Mouse (Mus musculus) G1E (cell line): Measurements from ENCODE around the gene Unc50. TPM values are rescaled to one million over a fixed set of nuclear protein-coding genes. Genes with fewer than 3 reads are reported as not detected.

Experiments
- ATAC-seq: 2 replicates; pipeline ENCODE4 v1.8.0; 2016; ENCODE audit warnings: mild to moderate bottlenecking; ENCODE audit not compliant: insufficient number of reproducible peaks, poor library complexity, low FRiP score, severe bottlenecking; ENCODE audit errors: extremely low read depth
- DNase-seq: peaks from one replicate; pipeline ENCODE4 v3.0.0; 2012; ENCODE audit warnings: low spot score
- H3K27me3 ChIP-seq: 2 replicates; pipeline ENCODE4 v1.6.1; 2012; ENCODE audit warnings: mild to moderate bottlenecking, low read length, inconsistent platforms; ENCODE audit not compliant: insufficient read depth
- H3K36me3 ChIP-seq: replicated peaks from 2 replicates; pipeline ENCODE3; 2012; ENCODE audit warnings: mild to moderate bottlenecking, inconsistent platforms
- H3K4me1 ChIP-seq: 2 replicates; pipeline ENCODE4 v1.6.1; 2012; ENCODE audit warnings: low read depth, low read length, inconsistent platforms, mixed read lengths; ENCODE audit not compliant: insufficient read depth
- H3K4me3 ChIP-seq: 2 replicates; pipeline ENCODE4 v1.5.1; 2012; ENCODE audit warnings: low read depth, mild to moderate bottlenecking, inconsistent platforms, low read length, moderate library complexity, mixed read lengths
- H3K9me3 ChIP-seq: replicated peaks from 2 replicates; pipeline ENCODE4 v1.6.1; 2012; ENCODE audit warnings: inconsistent platforms
- CTCF ChIP-seq: IDR thresholded peaks from 2 replicates; pipeline ENCODE4 v1.5.1; 2012; ENCODE audit warnings: low read depth, low read length, inconsistent platforms, mixed read lengths
- GATA1 ChIP-seq: IDR thresholded peaks from 2 replicates; pipeline ENCODE4 v1.6.1; 2012; ENCODE audit warnings: borderline replicate concordance, low read length, inconsistent platforms, mixed read lengths
- GATA2 ChIP-seq: IDR thresholded peaks from 2 replicates; pipeline ENCODE4 v1.6.1; 2012; ENCODE audit warnings: low read depth, low read length, inconsistent platforms, borderline replicate concordance
- POLR2AphosphoS5 ChIP-seq: IDR thresholded peaks from 2 replicates; pipeline ENCODE4 v1.6.1; 2012; ENCODE audit warnings: low read depth, low read length, inconsistent platforms; ENCODE audit not compliant: insufficient replicate concordance
- TAL1 ChIP-seq: conservative IDR thresholded peaks from 2 replicates; pipeline ENCODE4 v1.6.1; 2012; ENCODE audit warnings: low read depth, low read length, inconsistent platforms, mixed read lengths
- polyA plus RNA-seq: library from polyadenylated mRNA; stranded (reverse); fragments of >175 nt; gene quantifications from 2 replicates; pipeline ENCODE4 v1.2.3, GENCODE M21; 2012
- total RNA-seq, 2 experiments: library from RNA; stranded (forward) in 1 of 2; stranded (reverse) in 1 of 2; fragments of 200-1000 nt in 1 of 2; fragments of >200 nt in 1 of 2; fragmentation: Nextera tagmentation in 1 of 2; gene quantifications; 2 replicates each; pipeline ENCODE4 v1.2.3; 2014 to 2017

The Unc50 gene
- total and polyA plus RNA-seq, 3 experiments = 39.7 to 119 (median 44.7) TPM

DNA sequence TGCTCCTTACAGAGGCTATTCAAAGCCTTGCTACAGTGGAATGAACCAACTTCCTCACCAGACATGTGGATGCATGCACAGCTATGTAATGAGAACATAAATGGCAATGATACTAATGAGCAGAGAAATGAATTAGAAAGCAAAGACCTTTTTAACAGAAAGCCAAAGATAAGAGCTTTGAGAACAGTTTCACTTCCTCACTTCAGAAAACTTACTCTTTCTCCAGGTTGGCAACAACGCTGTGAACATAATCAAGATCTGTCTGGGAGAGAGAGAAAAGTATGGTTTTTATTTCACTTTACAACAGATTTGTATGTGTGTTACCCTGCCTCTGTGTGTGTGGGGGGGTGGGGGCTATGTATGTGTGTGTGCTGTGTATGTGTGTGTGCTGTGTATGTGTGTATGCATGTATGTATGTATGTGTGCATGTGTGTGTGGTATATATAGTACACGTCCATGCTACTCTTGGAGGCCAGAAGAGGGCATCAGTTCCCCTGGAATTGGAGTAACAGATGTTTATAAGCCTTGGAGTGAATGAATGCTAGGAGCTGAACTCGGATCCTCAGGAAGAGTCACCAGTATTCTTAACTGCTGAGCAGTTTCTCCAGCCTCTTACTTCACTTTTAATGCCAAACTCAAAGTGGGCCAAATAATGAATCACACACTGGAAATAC, 36.5 kb downstream of the Unc50 start:
- ATAC-seq = no peak
- Histone ChIP-seq H3K4me3 (no peak overlapping the region), H3K9me3 (peaks cover 4% of the 10 kb centered on the region), H3K27me3 (no peaks in the 10 kb centered on the region), H3K36me3 (peaks cover 73% of the 10 kb centered on the region), H3K4me1 (peaks cover 31% of the 10 kb centered on the region)
- DNase-seq = no peak
- TF ChIP-seq TAL1 = no peak
- no peak for TF ChIP-seq POLR2AphosphoS5
- no peak for TF ChIP-seq GATA1
- no peak for TF ChIP-seq CTCF

DNA sequence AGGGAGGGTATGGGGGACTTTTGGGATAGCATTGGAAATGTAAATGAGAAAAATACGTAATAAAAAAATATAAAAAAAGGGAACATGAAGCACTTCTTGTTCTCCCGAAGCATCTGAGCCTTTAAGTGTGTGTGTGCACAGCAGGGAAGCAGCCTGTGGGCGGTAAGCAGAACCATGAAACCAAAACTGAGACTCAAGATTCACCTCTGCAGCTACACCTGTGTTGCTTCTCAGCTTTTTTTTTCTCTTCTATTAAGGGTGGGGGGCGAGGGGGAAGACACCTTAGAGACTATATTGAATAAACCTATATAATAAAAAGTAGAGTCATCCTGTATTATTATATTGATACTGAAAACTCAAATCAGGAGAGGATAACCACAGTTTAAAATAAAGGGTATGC, 37.9 kb downstream of the Unc50 start:
- Histone ChIP-seq H3K36me3 (peaks cover 73% of the 10 kb centered on the region), H3K4me1 (peaks cover 42% of the 10 kb centered on the region), H3K27me3 (no peaks in the 10 kb centered on the region), H3K9me3 (peaks cover 4% of the 10 kb centered on the region), H3K4me3 (no peak overlapping the region)
- ATAC-seq (no peak), DNase-seq (no peak)
- TF ChIP-seq POLR2AphosphoS5 (no peak), CTCF (no peak), GATA1 (no peak), TAL1 (no peak), GATA2 (no peak)

DNA sequence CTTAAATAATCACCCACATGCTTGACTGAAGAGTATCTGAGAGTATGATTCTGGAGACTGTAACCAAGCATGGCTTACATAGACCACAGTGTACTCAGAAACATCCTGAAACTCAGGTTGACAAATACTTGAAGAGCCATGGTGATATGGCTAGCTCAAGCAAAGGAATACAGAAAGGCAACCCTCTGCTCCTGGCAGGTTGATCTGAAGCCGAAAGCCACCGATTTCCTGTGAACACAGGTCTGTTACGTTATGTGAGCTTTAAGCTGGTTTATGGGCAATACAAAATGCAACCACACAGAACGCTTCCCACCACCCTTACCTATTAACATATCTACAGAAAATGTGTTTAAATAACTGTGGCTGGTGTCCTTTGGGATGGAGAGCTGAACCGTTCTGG, 39.1 kb downstream of the Unc50 start:
- no peak for TF ChIP-seq GATA1
- TF ChIP-seq POLR2AphosphoS5 = no peak
- TF ChIP-seq CTCF = no peak
- no peak for TF ChIP-seq TAL1
- no peak for TF ChIP-seq GATA2
- Histone ChIP-seq H3K4me1 (peaks cover 54% of the 10 kb centered on the region), H3K4me3 (no peak overlapping the region), H3K36me3 (peaks cover 78% of the 10 kb centered on the region), H3K9me3 (peaks cover 4% of the 10 kb centered on the region), H3K27me3 (no peaks in the 10 kb centered on the region)
- no peak for DNase-seq
- no peak for ATAC-seq

DNA sequence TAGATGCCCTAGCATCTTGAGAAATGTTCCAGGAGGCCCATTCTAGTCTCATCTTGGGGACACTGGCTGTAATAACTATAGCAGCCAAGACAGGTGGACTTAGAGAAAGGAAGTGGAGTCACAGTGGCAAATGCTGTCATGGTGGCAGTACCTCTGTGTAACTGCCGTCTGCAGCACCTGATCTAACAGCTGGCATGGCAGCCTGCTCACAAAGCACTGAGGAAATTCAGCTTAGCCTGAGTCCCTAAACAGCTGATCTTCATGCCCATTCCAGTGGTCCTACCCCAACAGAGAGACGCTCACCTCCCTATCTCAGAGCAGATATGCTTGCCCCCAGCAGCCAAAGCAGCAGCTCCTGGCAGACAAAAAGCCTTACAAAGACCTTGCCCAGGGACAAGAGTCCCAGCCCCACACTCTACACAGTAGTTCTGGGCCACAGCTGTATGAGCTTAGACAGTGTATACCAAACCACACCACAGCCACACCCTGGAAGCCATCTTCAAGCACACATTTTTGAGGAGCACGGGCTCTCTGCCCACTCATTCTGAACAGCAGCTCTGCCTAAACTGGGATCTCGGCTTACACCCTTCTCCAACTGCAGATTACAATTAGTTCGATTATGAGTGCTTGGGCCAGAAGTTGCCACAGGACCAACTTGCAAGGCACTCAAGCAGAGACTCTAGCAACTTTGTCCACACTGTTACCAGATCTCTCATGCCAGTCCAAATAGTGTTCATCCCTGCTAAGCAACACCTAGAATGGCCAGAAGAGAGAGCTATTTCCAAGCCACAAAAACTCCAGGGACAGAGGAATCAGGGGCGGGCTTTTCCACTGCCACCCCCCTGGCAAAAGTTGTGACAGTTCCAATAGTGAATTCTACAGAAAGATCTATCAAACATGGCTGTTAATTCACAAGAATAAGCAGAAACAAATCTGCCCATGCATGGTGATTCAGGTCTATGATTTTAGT, 41.5 kb downstream of the Unc50 start:
- no peak for DNase-seq

DNA sequence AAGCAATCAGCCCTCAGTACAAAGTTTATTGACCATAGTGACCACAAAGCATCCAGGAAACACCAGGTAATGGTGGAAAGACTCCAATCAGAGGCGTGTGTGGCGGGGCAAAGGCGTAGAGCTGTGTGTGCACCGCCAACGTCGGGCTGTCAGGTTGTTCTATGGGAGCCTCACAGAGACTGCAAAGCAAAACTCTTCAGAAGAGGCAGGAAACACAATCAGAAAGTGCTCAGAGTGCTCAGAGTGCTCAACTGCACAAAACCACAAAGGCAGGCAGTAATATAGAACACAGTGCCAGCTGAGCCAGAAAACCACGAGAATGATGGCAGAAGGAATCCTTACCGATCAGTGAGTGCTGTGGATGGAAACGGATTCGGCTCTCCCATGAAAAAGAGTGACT, 43.3 kb downstream of the Unc50 start:
- Histone ChIP-seq H3K9me3 (peaks cover 3% of the 10 kb centered on the region), H3K36me3 (peaks cover 62% of the 10 kb centered on the region), H3K4me3 (no peak overlapping the region; the same call in 1 of the 2 replicates), H3K4me1 (peaks cover 77% of the 10 kb centered on the region), H3K27me3 (no peaks in the 10 kb centered on the region)
- ATAC-seq = no peak
- TF ChIP-seq POLR2AphosphoS5 (no peak), GATA1 (no peak)
- DNase-seq = no peak

More for the DNA sequence above, 41.5 kb downstream of the Unc50 start:
- Histone ChIP-seq H3K27me3 (no peaks in the 10 kb centered on the region), H3K4me3 (no peak overlapping the region; the same call in 1 of the 2 replicates), H3K36me3 (peaks cover 66% of the 10 kb centered on the region), H3K4me1 (peaks cover 69% of the 10 kb centered on the region), H3K9me3 (peaks cover 4% of the 10 kb centered on the region)
- ATAC-seq = 0 out of 2 replicates have a peak, but pooled peaks have one; percentile 17
- TF ChIP-seq CTCF (no peak), TAL1 (no peak), POLR2AphosphoS5 (no peak), GATA2 (no peak), GATA1 (no peak)

DNA sequence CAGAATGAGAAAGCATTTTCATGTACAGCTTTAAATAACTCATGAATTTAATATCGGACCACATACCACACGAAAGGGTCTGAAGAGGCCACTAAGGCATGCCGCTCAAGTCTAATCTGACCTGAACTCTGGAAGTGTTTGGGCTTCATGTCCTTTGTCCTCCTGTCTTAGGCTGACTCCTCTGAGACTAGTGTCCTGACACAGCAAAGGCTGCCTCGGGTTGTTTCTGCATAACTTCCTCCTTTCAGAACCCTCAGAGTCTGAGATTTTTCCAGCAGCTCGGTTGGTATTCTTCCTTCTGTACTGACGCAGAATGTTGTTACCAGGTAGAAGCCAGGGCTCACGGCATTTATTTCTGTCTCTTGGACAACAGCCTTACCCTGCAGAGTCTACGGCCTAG, 44.1 kb downstream of the Unc50 start:
- TF ChIP-seq TAL1 = no peak
- TF ChIP-seq GATA1 = no peak
- TF ChIP-seq GATA2 = no peak
- TF ChIP-seq CTCF = no peak
- no peak for TF ChIP-seq POLR2AphosphoS5
- H3K36me3 ChIP-seq = peaks cover 55% of the 10 kb centered on the region
- no peak overlapping the region; the same call in 1 of the 2 replicates for H3K4me3 ChIP-seq
- ATAC-seq (no peak), DNase-seq (no peak)
- H3K9me3 ChIP-seq = no peaks in the 10 kb centered on the region
- H3K4me1 ChIP-seq = peaks cover 83% of the 10 kb centered on the region
- H3K27me3 ChIP-seq = no peaks in the 10 kb centered on the region
